Mouse (Mus musculus): ENCODE results near the gene Fmo3. TPM values are rescaled to one million over a fixed set of nuclear protein-coding genes. Genes with fewer than 3 reads are reported as not detected.

The Fmo3 gene
- polyA plus RNA-seq, 1 experiment from 2014 or later: not detected

GRCm38 (mm10) chr1:162925121-162925520 is 59.2 kb downstream of the Fmo3 start:
- Histone ChIP-seq H3K27me3 (no peaks in the 10 kb centered on the region), H3K9ac (no peak overlapping the region), H3K27ac (replicated peaks) (no peak overlapping the region), H3K4me1 (replicated peaks) (no peaks in the 10 kb centered on the region), H3K9me3 (no peaks in the 10 kb centered on the region), H3K36me3 (no peaks in the 10 kb centered on the region), H3K4me2 (no peak overlapping the region), H3K4me3 (no peak overlapping the region)
- no peak for ATAC-seq (ENCODE audit: low read depth)
- WGBS: 92% methylated on average over 1 of the region's 1 CpGs

GRCm38 (mm10) chr1:162916661-162917060 is 67.7 kb downstream of the Fmo3 start:
- Histone ChIP-seq H3K9me3 (no peaks in the 10 kb centered on the region), H3K27me3 (no peaks in the 10 kb centered on the region), H3K9ac (no peak overlapping the region), H3K4me3 (no peak overlapping the region), H3K27ac (replicated peaks) (no peak overlapping the region), H3K4me2 (no peak overlapping the region), H3K4me1 (replicated peaks) (no peaks in the 10 kb centered on the region), H3K36me3 (no peaks in the 10 kb centered on the region)
- WGBS: 79% methylated on average over 8 of the region's 8 CpGs
- ATAC-seq (ENCODE audit: low read depth): no peak

- no peak for ATAC-seq (ENCODE audit: low read depth)
- H3K27me3 ChIP-seq: no peaks in the 10 kb centered on the region
- no peak overlapping the region for H3K9ac ChIP-seq
- no peak overlapping the region for H3K4me2 ChIP-seq
- no peak overlapping the region for H3K4me3 ChIP-seq
- H3K36me3 ChIP-seq: no peaks in the 10 kb centered on the region
- H3K27ac ChIP-seq (replicated peaks): no peak overlapping the region
- no peaks in the 10 kb centered on the region for H3K9me3 ChIP-seq
- no peaks in the 10 kb centered on the region for H3K4me1 ChIP-seq (replicated peaks)
- 87% methylated on average over 4 of the region's 4 CpGs for WGBS
Measured at GRCm38 (mm10) chr1:162914932-162915556, 69.3 kb downstream of the Fmo3 start.

- ATAC-seq (ENCODE audit: low read depth): no peak
- Histone ChIP-seq H3K27ac (replicated peaks) (no peak overlapping the region), H3K9ac (no peak overlapping the region), H3K9me3 (no peaks in the 10 kb centered on the region), H3K4me1 (replicated peaks) (no peaks in the 10 kb centered on the region), H3K4me3 (no peak overlapping the region), H3K27me3 (no peaks in the 10 kb centered on the region), H3K4me2 (no peak overlapping the region), H3K36me3 (no peaks in the 10 kb centered on the region)
Measured at GRCm38 (mm10) chr1:162912085-162912484, 72.2 kb downstream of the Fmo3 start.

Other genes with a start within 250 kb of the Fmo3 start
- 149 and 164 TPM in 2 replicates for gene Prrc2c, start 244.0 kb downstream of the Fmo3 start, polyA plus RNA-seq (2015; fragmentation: Nextera tagmentation; extraction: Ambion mirVana)
- 0.36 and 0.61 TPM in 2 replicates for gene Fmo4, start 170.6 kb downstream of the Fmo3 start, polyA plus RNA-seq (2015; fragmentation: Nextera tagmentation; extraction: Ambion mirVana)
- gene Fmo1, start 117.9 kb downstream of the Fmo3 start, polyA plus RNA-seq (2015; fragmentation: Nextera tagmentation; extraction: Ambion mirVana): 21.0 and 22.9 TPM in 2 replicates
- 0.91 and 2.2 TPM in 2 replicates for gene Fmo2, start 85.8 kb downstream of the Fmo3 start, polyA plus RNA-seq (2015; fragmentation: Nextera tagmentation; extraction: Ambion mirVana)
- gene Fmo6, start 47.0 kb downstream of the Fmo3 start, polyA plus RNA-seq (2015; fragmentation: Nextera tagmentation; extraction: Ambion mirVana): not detected in 2 replicates
- gene Mroh9, start 101.1 kb upstream of the Fmo3 start, polyA plus RNA-seq (2015; fragmentation: Nextera tagmentation; extraction: Ambion mirVana): not detected in 2 replicates

Measured in neural tube, embryonic 13.5 days (tissue).